Mouse (Mus musculus): ENCODE measurements around the gene Gap43.
"Not testable (repeated sequence)": the region's sequence is repeated elsewhere in the genome, so short reads cannot be mapped to it uniquely, and the experiment has no call there.

Gap43 gene
- long read RNA-seq, experiment 1, result 0 reads
- long read RNA-seq, experiment 2, partial matches to known transcripts, result 0 of 1 reads
- long read RNA-seq, experiment 2, other reads (novel, unspliced or antisense), result 0 of 1 reads

DNA sequence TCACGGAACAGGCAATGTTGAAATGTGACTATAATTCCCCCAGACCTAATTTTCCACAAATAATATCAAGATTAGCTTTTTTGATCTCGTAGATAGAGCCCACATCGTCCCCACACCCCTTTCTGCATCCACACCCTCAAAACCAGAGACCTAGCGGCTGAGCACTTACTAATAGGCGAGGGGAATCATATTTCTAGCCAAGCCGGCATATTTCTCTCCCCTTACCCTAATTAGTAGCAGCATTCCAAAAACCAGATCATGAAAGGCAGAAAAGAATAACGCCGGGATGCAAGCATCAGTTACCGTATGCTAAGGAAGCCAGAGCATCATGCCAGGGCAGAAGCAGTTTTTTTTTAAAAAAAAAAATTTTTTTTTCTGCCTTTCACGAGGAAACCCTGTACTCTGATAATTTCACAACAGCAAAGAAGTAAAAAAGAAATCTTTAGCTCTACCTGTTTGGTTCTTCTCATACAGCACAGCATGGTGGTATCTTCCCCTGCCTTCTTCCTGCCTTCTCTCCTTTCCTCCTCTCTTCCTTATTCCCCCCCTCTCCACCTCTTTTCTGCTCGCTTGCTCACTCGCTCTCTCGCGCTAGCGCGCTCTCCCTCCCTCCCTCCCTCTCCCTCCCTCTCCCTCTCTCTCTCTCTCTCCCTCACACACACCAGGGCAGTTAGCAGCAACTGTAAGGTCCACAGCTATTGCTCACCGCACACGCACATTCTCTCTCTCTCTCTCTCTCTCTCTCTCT lies at the start of gene Gap43:
Gene Gap43 (minus strand): TSS at position 631 of the 748 bp plus-strand sequence.
- intact Hi-C loops (cut with DNase I), result no loop called here

DNA sequence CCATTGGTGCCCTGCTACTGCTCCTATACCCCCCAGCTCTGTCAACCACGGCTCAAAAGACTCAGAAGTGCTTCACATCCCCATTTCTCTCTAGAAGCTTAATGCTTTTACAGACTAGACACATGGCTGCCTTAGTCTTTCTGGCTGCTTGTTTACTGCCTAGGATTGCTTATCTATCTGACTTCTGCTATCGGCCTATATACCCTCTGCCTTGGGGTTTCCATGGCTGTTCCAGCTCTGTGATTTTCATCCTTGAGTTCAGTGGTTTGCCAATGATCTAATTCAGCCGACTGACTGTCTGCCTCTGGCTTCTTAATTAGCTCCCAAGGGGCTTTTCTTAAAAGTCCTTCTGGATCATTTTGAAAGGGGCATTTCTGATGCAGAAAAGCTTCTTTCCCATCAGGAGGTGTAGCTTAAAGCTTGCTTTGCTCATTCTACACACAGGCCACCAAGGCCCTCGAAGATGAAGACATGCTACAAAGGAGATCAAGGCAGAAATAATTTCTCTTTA lies 40.9 kb upstream of the Gap43 start:
- intact Hi-C loops (cut with DNase I), result no loop called here

DNA sequence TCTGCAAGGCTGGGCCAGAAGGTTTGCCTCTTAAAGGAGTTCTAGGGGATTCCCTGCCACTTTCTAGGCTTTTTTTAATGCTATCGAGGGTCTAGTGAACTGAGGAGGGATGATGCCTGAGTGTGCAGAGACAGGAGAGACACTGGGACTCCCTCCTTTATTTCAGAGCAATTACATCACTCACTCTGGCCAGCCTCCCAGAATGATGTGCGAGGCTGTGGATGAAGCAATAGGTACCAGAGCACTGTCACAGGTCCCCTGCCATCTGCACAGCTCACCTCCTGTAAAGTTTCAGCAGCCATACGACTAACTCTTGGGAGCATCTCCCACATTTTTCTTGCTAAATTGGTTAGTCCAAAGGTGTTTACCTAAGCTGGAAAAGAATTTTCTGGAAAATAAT lies 40.2 kb upstream of the Gap43 start:
- intact Hi-C loops (cut with DNase I), result no loop called here

- intact Hi-C loops (cut with DNase I), result no loop called here
Measured at GRCm38 (mm10) chr16:42370148-42370547, 29.7 kb upstream of the Gap43 start.

GRCm38 (mm10) chr16:42369346-42369745 lies 28.9 kb upstream of the Gap43 start:
- intact Hi-C loops (cut with DNase I), result no loop called here

DNA sequence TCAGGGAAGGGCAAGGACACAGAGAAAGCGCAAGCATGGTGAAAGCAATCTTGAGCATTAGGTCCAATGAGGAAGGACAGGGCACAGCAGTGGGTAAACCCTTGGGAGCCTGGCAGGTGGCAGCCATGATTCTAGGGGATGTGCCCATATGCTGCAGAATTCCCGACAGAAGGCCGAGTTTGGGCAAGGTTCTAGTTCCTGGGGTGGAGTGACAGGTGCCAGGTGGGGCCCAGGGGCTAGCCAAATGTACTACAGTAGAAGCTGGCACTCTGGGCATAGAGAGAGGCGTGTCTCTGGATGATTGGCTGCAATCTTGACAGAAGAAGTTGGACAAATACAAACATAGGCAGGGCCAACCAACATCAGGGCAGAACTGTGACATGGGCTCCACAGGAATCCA lies 19.6 kb upstream of the Gap43 start:
- intact Hi-C loops (cut with DNase I), result no loop called here

DNA sequence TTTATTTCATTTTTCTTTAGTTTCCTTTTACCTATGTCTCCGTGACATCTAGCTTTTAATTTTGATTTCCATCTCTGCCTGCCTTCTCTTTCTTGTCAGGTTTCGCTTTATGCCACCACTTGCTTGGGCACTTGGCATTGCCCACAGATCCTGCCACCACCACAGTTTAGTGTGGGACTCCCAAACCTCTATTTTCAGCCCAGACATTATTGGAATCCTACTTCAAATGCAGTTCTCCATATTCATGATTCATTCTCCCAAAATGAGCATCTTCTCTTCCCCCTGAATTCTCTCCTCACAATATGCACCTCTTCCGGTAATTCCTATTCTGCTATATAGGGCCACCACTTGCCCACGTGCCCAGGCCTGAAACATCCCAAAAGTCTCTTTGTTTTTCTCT lies 17.6 kb upstream of the Gap43 start:
- intact Hi-C loops (cut with DNase I), result no loop called here

- intact Hi-C loops (cut with DNase I), result no loop called here
Measured at GRCm38 (mm10) chr16:42350076-42350475, 9.6 kb upstream of the Gap43 start.

- intact Hi-C loops (cut with DNase I), result not testable (repeated sequence)
Measured at GRCm38 (mm10) chr16:42340865-42341264, 414 bp upstream of the Gap43 start.

- intact Hi-C loops (cut with DNase I), result no loop called here
Measured at GRCm38 (mm10) chr16:42339512-42339911, 939 bp downstream of the Gap43 start.

- intact Hi-C loops (cut with DNase I), result no loop called here
Measured at GRCm38 (mm10) chr16:42338987-42339386, 1.5 kb downstream of the Gap43 start.

GRCm38 (mm10) chr16:42338342-42338741 lies 2.1 kb downstream of the Gap43 start:
- intact Hi-C loops (cut with DNase I), result no loop called here

DNA sequence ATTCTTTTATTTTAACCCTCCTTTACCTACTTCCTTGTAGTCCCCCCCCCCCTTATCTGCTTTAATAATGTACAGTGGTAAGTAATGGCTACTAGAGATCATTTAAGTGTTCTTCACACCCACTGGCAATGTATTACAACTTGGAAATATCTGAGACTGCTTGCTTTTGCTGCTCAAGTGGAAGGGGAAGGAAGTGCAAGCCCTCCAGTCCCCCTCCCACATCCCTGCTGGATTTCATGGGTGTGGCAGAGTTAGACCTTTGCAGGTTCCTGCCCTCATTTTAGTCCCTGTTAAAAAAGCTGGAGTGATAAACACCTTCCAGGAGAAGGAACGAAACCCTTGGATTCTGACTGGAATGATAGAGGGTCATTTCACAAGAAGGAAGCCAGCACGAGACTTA lies 2.8 kb downstream of the Gap43 start:
- intact Hi-C loops (cut with DNase I), result no loop called here

DNA sequence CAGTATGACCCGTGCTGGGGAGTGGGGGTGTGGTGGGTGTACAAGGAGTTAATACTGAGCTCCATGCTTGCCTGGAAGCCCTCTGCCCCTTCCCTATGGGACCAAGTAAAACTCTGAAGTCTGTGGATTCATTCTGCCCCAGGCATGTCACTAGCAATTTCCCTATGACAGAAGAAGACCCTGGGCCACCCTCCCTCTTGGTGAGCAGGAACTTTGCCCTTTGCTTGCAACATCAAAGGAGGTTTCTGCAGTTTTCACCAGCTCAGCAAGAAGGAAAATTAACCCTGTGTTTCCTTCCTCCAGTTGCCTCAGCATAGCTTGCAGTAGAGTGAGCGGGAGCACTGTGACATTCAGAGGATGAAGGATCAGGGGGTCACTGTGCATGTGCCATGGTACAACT lies 3.8 kb downstream of the Gap43 start:
- intact Hi-C loops (cut with DNase I), result no loop called here

DNA sequence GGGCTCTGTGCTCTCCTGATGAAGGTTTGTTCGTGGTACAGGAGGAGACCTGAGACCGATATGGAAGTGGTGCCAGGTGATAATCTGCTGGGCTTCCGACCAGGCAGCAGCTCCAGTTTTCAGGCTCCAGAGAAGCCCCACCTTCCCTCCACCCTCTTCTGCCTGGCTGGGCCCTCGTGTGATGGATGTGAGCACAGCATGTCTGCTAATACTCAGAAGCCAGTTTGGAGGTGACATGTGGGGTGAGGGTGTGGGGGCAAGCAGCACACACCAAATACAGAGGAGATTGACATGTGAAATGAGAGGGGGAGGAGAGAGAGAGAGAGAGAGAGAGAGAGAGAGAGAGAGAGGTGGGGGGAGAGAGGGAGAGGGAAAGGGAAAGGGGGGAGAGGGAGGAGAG lies 8.1 kb downstream of the Gap43 start:
- intact Hi-C loops (cut with DNase I), result no loop called here

DNA sequence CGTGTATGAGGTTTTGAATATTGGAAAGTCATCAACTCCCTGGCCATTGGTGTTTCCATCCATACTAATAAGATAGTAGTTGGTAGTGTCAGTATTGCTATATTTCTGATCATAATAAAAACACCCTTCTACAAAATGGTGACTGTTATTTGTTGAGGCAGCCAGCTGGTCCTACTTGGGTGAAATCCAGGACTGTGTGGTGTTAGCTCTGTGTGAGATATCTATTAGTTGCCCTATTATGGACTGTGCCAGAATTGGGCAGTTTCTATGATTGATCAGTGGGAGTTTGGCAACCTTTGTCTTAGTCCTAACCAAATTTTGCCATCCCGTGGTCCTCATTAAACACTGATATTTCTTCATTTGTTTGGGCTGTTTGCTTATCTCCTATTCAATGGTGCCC lies 14.3 kb downstream of the Gap43 start:
- intact Hi-C loops (cut with DNase I), result no loop called here

DNA sequence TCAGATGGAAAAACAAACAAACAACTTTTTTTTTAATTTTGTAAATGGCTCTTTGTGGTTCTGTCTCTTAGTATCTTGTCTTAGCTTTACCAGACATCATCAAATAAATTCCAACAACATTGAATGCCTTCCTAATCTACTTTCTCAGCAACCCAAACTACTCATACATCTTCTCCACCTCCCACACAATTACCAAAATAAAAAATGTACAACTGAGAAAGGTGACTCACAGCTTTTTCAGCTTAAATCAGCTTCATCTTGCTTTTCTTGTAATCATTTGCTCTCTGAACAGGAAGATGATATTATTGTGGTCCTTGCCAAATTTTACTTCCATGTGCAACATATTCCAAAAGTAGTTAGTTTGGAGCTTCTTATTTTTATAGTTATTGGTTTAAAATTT lies 14.9 kb downstream of the Gap43 start:
- intact Hi-C loops (cut with DNase I), result no loop called here

GRCm38 (mm10) chr16:42319831-42320230 lies 20.6 kb downstream of the Gap43 start:
- intact Hi-C loops (cut with DNase I), result no loop called here

DNA sequence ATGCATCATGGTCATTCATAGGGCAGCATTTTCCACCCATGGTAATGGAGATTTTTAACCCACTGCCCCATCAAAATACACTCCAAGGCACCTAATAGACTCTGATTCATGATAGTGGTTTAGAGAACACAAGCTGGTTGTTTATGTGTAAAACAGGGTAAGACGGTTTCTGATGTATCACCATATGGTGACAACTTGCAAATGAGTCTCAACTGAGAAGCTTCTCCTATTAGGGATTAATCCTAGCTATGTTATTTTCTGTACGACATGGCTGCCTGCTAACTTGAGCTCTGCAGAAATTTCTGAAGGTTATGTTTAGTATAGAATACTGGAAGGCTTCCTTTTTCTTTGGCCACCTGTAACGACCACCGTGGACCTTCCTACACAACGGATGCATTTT lies 21.1 kb downstream of the Gap43 start:
- intact Hi-C loops (cut with DNase I), result no loop called here

- intact Hi-C loops (cut with DNase I), result no loop called here
Measured at GRCm38 (mm10) chr16:42312125-42312524, 28.3 kb downstream of the Gap43 start.

DNA sequence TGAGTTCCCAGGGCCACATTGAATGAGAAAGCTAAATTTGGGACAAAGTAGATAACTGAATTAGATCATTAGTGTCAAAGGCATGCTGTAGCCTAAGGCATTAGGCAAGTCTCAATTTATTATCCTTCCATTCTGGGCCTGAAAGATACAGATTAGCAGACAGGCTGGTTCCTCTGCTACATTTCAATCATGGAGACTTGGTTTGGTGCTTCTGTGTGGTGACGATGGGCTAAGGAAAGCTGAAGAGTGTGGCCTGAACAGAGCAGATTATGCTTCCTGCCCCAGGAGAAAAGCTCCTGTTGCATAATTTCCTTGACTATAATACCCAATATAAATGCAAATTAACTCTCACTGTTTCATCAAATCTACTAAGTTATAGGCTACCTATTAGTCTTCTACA lies 31.7 kb downstream of the Gap43 start:
- intact Hi-C loops (cut with DNase I), result no loop called here

GRCm38 (mm10) chr16:42305934-42306701 lies 34.3 kb downstream of the Gap43 start:
- intact Hi-C loops (cut with DNase I), result no loop called here

Measured in adrenal gland (tissue).